Mouse (Mus musculus) 3134 (cell line): Measurements from ENCODE around the gene Rgma.

Experiments used
- DNase-seq: peaks from one replicate; pipeline ENCODE4 v3.0.0-alpha.2; 2011; ENCODE audit warnings: low spot score; ENCODE audit not compliant: insufficient read length; ENCODE audit errors: extremely low read depth

Gene Rgma

DNA sequence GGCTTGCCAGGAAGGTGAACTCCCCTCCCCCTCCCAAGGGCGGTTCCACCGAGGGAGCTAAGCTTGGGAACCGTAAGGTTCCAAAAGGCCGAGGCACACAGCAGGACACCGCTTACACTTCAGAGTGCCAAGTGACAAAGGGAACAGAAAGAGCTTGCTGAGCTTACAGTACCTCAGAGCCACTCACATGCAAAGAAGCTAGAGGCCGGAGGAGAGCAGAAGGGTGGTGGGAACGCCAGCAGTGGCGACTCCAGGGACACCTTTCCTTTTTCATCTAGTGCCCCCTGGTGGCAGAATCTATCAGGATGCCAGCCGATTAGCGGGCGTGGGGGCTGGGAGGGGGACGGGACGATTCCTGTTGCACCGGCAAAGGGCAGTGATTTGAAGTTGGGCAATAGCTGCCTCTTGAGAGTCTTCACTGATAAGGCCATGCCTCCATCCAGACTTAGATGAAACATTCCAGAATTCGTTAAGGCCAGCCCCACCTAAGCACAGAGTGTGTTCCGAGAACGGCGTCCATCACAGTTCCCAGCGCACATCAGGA is 24.3 kb downstream of the Rgma start:
- no peak for DNase-seq

DNA sequence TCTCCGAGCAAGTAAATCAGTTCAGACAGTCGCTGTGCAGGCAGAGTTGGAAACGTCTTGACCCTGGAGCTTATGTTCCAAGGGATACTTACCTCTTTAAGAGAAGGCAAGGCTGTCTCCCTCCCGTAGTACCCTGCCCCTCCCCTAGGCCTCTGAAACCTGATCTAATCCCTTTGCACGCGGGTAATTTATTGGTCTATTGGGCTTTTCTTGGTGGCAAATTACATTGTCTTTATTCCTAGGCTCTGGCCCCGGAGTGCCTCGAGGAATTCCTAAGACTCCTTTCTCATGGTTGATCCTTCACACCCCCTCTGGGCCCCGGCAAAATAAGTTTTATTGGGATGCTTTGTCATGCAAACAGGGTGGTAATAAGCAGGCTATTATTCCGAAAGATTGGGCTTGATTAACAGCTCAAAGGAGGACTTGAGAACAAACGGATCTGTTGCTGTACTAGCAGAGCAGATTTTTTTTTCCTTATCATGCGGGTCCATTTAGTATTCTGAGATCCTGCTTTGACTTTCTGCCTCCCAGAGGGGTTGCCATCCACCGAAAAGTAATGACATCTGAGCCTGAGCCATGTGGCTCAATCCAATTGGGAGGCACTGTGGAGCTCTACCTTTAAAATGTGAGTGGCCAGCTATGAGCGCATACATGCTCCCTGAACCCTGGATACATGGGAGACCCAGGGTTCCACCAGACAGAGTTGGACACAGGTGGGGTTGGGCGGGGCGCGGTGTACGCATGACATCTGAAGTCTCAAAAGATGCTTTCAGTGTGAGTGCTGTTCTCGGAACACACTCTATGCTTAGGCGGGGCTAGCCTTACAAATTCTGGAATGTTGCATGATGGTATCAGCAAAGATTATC is 25.0 kb downstream of the Rgma start:
- DNase-seq = no peak

DNA sequence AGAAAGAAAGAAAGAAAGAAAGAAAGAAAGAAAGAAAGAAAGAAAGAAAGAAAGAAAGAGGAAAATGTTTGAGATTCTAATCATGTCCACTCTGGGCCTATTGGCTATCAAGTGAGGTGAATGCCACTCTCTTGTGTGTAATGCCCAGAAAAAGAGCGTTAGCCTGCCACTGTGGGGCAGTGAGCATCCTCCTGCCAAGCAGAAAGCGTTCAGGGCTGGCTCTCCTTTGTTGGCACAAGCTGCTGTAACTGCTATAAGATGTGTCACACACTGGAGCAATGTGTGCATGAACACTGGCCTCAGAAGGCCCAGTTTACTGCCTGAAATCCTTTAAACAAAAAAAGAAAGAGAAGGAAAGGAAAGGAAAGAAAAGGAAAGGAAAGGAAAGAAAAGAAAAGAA is 26.8 kb downstream of the Rgma start:
- no peak for DNase-seq

DNA sequence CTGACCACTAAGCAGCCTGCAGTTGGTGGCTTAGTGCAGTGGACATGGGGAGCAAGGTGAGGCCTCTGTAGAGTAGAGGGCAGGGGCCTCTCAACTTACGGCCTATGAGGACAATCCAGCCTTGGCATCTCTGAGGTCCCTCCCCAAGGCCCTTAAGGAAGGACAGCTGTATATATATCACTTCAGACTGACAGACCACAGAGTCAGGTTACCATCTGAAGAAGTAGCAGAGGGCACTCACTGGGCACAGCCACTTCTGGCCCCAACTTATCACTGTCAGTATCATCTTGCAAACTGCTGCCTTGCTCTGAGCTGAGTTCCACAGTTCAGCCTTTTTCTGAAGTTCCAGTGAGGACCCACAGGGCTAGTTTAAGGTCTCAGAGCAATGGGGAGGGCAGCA is 27.4 kb downstream of the Rgma start:
- DNase-seq = no peak

DNA sequence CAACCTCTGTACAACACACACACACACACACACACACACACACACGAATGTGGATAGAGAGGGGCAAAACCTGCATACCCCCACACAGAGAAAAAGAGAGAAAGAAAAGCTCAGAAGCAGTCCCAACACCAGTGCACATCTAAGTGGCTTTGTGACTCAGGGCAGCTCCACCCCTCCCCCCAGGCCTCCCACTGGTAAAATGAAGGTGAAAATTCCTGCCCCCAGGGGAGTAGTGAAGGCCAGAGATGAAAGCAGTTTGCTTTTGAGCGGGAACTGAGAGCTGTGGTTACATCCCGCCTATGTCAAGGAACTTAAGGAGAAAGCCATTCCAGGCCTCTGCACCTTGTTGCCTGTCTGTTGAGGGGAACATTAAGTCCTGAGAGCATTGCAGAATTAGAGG is 28.2 kb downstream of the Rgma start:
- DNase-seq = no peak

DNA sequence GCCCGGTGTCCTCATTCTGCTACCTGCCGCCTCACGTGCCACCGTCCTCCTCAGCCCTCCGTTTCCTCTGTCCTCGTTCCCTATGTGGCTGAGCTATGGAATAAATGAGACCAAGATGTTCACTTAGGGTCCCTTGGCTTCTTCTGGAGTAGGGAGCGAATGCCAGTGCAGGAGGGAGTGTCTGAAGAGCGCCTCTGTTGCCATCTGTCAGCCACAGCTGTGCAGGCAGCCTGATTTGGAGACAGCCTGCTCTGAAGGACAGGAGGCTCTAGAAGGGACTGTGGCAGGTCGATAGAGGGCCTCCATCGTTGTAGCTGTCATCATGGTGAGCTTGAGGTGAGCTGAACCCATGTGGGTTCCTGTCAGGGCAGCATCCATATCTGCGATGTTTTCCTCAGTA is 30.2 kb downstream of the Rgma start:
- DNase-seq = no peak

DNA sequence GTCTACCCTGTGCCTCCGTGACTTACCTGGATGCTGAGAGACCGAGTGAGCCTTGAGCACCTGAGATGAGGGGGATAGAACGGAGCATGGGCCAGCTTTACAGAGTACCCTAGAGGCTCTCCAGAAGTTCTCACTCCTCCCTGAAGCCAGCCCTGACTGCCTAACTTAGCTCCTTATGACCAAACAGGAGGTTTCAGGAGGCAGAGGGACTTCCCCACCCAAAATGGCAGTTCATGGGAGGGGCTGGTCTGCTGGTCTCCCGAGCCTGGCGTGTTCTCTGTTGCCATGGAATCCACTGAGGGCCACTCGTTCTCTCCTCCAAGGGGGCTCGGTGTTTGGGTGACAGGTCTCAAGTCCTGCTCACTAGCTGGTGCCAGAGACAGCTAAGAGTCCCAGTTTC is 36.2 kb downstream of the Rgma start:
- DNase-seq = no peak

DNA sequence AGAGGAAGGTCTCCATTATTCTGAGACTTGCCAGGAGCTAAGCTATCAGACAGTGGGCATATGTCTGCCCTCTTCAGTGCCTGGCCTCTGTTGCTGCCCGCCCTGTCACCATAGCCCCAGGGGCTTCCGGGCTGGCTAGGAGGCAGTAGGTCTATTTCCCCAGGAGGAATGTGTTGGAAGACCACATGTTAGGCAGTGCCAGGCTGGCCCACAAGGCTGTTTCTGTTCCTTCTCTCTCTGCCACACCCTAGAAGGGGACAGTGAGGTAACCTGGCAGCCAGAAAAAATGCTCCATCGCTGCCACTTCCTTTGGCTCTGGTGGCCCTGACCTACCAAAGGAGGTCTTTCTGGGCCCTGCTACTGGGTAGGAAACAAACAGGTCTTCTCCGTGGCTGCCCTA is 36.7 kb downstream of the Rgma start:
- peak; percentile 75 for DNase-seq

DNA sequence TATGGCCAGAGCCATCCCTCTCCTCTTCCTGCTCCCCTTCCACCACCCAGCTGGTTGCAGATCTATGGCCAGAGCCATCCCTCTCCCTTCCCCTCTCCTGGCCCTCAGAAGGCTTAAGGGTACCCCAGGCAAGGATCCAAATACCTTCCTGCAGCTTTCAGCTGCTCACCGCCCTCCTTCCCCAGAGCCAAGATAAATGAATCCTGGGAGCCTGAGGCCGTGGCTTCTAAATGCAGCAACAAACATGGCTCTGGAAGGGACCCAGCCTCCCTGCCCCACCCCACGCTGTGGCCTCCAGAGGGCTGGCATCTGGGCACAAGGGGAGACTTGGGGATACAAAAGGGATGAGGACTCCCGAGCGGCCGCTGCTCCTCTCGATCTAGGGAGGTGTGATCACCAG is 37.1 kb downstream of the Rgma start:
- DNase-seq = peak; percentile 74

DNA sequence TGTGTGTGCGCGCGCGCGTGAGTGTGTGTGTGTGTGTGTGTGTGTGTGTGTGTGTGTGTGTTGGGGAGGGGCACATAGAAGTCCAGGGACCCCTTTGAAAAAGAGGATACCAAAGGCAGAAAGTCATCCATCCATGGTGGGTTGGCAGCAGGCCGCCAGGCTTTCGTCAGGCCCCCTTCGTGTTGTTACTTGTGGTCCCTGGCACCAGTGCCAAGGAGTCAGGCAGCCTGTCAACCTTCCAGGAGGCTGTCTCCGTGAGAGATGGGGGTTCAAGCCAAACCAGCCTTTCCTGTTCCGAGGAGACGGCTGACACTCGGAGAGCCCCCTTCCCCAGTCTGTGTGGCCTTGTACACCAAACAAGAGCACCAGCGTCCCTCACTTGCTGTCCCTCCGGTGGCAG is 38.9 kb downstream of the Rgma start:
- DNase-seq = peak; percentile 68

DNA sequence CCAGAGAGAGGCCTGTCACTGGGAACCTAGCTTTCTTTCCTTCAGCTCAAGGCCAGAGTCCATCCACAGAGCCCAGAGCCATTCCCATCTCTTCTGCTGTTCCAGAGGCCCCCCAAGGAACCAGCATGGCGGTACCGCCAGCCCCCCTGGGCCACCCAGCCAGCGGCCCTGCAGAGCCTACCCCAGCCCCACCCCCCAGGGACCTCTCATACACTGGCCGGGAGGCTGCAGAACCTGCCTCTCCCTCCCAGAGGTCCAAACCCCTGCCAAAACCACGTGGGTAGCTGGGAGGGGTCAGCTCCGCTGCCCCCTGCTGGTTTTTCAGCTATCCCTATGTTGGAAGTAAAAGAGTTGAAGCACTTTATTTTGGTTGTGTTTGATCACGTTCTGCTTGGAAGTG is 44.1 kb downstream of the Rgma start:
- no peak for DNase-seq

DNA sequence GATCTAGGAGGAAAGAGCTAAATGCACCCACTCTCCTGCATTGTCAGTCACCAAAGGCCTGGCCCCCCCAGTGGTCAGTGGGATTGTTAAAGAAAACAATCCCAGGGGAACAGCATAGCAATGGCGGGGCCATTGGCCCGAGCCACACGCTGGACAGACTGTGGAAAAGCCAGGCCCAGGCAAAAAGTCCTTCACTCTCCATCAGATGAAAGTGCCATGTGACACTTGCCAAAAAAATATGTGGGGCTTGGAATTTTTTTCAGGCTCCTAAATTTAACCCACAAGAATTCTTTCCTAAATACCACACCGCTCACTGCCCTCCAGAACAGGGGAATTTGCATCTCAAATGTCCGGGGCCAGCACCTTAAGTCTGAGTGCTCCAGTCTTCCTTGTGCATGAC is 45.5 kb downstream of the Rgma start:
- no peak for DNase-seq

DNA sequence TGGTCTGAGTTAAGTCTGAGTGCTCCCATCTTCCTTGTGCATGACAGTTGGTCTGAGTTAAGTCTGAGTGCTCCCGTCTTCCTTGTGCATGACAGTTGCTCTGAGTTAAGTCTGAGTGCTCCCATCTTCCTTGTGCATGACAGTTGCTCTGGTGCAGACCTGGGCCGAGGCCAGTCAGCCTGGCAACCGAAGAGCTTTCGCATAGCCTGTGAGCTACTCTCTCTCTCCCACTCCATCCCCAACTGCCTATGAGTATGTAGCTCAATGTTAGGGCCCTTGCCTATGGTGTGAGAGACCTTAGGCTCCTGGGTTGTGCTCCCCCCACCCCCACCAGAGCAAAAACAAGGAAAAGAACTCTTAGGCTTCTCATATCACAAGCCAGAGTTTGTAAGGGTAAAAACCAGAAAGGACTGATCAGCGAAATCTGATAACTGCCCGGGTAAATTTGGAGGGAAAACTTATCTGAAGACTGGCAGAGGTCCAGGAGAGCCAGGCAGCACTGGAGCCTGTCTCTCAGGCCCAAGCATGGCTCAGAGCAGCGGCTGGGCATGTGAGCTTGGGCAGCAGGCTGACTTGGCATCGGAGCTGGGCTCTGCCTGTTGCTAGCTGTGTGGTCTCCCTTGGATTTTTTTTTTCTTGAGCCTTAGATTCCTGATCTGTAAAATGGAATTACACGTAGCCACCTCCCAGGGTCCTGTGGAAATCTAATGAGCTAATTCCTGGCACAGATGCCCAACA is 46.1 kb downstream of the Rgma start:
- no peak for DNase-seq

DNA sequence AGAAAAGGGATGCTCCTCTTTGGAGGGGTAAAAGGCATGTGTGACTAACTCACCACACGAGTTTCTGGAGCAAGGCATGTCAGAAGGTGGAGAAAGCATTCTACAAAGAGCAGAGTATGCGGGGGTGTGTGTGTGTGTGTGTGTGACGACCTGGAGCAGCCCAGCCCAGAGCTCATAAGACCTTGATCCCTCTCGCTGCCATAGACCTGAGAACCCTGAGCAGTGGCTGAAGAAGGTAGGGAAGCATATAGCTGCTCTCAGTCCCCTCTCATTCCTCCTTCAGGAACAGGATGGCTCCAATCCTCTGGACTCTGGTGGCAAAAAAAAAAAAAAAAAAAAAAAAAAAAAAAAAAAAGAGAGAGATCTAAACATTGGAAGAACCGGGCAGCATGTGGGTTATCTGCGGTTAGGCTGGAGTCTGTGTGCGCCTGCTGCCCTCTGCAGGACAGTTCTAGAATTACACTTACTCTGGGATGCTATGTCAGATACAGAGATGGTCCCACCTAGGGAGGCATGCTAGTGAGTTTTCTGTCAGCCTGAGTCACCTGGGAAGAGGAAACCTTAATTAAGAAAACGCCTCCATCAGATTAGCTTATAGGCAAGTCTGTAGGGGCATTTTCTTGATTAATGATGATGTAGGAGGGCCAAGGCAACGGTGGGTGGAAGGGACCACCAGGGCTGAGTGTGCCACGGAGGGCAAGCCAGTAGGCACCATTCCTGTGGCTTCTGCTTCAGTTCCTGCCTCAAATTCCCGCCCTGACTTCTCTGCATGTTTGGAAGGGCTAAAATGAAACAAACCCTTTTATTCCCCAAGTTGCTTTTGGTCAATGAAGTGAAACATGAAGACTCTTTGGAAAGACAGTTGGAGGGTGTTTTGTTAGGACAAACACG is 47.2 kb downstream of the Rgma start:
- DNase-seq = no peak

DNA sequence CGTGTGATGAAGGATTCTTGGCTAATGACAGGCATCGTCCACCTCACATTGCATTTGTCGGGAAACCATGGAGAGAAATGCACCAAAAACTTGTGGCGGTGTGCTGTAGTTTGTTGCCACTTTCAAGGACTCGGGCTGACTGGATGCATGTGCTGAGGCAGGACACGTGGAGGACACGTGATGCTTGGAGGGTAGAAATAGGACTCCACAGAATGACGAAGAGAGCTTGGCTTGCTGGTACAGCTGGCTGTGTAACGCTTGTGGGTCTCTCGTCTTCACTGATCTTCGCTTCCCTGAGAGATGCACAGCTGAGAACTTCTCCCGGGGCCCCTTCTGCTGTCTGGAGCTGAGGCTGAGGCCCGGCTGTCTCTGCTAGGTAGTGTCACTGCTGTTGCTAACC is 47.9 kb downstream of the Rgma start:
- DNase-seq = no peak

DNA sequence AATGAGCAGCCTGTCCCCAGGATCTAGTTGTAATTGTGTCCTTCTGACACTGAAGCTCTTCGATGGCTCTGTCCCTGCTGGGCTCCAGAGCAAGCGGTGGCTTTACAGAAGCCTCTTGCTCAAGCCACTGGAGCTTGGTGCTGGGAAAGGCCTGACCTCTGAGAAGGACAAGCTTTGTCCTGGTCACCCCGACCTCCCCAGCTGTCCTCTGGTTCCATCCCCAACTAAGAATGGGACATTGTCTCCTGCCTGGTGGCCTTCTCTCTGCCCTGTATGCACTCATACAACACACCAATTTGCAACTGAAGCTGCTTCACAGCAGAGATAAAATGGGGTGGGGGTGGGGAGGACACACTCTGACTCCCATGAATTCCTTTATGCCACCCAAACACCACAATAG is 48.9 kb downstream of the Rgma start:
- no peak for DNase-seq

DNA sequence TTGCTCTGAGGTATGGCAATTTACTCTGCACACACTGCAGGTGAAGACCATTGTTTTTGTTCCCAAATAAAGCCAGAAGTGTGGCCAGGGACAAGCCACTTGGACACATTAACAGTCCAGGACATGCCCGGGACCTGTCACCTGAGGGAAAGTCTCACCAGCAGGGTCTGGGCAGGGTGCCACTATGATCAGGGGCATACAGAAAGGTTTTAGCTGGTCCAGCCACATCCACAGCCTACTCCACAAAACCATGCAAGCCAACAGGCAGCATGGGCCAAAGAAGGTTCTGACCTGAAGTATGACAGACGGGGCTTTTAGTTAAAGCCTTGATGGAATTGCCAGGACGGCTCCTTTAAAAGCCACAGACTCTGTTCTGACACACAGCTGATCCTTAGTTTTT is 49.4 kb downstream of the Rgma start:
- DNase-seq = no peak

DNA sequence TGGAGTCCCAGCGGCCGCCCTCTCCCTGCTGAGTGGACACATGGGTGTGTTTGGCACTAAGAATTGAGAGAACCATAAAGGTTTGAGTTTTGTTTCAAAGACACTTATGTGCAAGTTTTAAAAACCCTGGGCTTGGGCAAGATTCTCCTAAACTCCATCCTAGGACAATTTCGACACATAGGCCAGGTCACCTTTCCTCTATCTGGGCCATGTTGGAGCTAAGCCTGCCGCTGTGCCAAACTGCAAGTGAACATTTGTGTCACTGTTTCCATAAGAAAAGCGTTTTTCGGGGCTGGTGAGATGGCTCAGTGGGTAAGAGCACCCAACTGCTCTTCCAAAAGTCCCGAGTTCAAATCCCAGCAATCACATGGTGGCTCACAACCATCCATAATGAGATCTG is 50.1 kb downstream of the Rgma start:
- DNase-seq = no peak

DNA sequence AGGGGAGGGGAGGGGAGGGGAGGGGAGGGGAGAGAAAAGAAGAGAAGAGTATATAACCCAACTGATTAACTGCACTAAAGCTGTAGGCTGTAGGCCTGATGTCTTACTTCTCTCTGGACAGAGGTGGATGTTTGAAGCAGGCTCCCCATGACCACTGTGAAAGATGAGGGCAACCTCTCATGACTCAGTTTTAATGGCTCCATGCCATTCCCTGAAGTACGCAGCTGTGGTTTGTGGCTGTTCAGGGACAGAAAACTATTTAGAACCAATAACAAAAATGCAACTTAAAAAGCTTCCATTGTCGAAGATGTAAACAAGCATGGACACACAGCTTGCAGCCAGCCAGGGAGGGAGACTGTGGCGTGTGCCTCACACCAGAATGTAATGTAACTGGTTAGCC is 50.9 kb downstream of the Rgma start:
- DNase-seq = peak; percentile 58

DNA sequence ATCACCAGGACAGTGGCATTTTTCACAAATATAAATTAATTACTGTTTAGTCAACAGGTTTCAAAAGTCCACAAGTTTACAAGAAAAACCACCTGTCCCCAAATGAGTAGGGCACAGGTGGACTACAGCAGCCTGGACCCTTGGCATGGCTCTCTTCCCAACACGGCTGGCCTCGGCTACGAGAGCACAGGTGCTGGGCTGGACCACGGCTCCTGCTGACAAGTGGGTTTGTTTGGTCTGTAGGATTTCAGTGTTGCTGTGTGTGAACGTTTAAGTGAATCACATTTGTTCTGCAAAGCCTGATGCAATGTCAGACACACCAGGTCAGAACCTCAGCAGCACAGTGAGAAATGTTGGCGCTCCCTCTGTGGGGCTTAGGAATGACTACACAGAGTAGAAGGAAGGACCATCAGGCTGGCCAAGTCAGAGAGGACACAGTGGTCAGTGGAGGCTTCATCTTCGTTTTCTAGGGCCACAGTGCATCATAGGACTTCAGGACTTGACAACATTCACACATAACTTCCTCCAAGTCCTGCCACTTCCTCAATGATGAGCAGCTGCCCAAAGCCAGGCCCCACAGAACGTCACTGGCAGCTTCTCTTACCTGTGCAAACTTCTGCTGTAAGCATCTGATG is 51.6 kb downstream of the Rgma start:
- peak; percentile 48 for DNase-seq

DNA sequence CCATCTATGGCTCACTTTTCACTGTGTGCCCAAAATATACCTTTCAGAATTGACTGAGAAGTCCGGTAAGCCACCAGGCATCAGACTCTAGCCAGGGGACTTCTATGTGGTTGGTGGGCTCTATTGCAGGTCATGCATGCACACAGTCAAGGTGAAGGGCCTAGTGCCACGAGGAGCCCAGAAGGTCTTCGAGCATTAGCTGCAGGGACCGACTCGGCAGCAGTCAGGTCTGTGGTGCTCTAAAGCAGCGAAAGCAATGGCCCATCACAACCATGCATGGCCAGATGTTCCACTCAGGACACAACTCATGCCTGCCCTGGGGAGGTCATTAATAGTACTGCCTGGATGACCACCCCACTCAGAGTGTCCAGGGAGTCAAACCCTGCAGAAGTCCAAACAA is 52.5 kb downstream of the Rgma start:
- DNase-seq = no peak
